Mouse (Mus musculus): Measurements from ENCODE around the gene Med13l.

Gene Med13l

DNA sequence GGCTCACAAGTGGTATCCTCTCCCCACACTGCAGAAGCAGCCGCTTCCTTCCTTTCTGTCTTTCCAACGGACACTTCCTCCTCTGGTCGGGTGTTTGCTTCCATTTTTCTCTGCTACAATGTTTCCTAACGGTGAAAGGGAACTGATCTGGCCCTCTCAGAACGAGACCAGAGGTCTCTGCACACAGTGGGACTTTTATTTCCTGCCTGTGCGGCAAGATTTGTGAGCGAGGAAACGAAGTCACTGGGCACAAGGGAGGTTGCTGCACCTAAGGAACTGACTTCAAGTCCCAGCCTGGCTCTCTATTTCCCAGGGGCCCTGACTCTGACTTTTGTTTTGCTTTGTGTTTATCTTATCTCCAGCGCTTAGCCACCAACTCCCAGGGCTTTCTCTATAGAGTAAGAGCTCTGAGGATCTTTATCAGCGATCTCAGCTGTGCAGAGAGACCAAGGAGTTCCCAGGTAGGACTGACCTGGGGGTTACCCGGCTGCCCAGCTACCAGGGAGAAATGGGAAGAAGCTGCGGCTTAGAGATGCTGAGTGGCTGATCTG lies 4.0 kb upstream of the Med13l start:
- CTCF ChIA-PET, result no interaction called here

DNA sequence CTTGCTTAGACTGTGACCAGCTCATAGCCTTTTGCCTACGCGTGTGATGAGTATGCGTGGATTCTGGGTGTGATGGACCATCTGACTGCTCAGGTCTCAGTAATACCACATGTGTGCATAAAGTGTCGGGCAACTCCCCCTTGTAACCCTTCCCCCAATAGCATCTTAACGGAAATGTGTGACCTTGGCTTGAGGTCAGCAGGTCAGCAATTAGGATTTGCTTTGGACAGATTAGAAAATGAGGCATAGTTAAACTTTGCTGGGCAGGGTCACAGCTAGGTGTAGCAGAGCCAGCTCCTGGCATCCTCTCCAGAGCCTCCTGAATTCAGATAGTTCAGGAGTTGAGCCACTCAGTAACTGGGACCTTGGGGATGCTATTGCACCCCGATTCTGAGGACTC lies 1.6 kb upstream of the Med13l start:
- CTCF ChIA-PET, result no interaction called here

DNA sequence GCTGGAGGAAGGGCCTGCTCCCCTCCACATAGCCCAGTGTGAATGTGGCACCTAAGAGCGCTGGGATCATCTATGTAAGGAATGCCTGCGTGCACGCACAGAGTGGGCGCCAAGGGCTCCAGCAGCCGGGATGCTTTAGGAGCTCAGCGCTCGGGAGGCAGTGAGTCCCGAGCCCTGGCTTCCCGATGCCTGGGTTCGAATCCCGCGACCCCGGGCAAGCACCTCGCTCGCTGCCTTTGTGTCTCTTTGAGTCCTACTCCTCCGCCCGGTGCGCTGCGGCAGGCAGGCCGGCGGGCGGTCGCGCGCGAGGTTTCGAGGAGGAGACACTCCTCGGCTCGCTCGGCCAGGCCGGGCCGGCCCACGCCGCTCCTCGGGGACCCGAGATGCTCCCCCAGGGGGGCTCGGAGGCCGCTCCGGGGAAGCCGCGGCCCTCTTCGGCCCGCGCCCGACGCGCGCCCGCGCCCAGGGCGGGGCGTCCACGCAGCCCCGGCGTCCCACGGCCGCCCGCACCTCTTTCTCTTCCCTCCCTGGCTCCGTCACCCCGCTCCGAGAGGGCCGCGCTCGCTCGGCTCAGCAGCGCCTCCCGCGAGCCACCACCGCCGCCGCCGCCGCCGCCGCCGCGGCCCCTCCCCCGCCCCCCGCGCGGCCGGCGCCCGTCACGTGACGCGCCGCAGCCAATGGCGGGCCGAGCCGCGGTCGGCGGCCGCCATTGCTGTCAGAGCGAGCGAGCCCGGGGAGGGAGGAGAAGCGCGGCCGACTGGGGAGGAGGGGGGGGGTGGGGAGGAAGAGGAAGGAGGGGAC lies 695 bp upstream of the Med13l start:
- CTCF ChIA-PET, result no interaction called here

DNA sequence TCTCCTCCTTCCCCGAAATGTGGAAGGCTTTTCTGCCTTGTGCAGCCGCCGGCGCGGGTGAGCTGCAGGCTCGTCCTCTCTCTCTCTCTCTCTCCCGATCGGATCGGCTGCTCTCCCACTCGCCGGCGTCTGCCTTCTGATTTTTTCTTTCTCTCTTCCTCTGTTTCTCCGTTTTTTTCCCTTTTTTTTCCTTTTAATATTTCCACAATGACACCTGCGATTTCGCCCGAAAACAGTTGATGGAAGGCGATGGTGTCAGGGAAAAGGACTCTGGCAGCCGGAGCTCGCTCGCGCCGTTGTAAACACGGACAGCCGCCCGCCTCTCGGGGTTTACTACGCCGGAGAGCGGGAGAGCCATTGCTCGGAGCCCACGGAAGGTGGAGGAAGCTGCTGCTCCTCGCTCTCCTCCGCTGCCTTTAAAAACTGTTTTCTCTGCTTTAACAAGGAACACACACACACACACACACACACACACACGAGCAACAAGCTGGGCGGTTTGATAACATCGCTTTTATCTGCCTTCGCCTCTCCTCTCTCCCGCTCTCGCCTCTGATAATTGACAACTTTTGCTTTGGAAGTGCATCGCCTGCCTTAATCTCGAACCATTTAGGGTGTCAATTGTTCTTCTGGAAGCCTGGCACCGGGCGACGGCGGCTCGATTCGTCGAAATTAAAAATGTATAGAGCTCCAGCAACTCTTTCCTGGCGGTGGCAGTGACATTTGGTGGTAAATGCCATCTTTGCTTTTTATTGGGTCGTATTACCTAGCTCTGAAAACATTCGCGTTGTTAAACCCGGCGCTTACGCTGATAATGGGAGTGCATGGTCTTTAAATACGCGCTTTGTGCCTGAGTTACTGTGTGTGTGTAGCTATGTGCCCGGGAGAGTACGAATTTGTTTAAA lies 858 bp downstream of the Med13l start:
- CTCF ChIA-PET, result no interaction called here

DNA sequence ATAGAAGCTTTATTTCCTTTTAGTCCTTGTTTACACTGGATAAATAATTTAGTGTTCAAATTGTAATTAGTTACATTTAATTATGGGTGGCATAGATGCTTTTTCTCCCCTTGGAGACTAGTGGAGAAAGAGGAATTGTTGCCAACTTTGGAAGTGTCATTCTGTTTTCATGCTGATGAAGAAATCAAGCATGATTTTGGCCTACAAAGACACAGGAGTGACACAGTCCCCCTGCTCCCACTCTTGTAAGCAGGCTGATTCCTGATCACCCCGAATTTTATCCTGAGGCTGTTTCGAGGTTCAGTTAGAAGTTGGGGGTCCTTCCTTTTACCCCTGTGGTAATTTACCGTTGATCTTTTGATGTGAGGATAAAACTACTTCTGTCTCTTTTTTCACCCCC lies 1.7 kb downstream of the Med13l start:
- CTCF ChIA-PET, result interaction anchor here (0.5 to 0.6 kb wide), 2 partner anchors 92 to 118 kb away, joined by 3 to 4 read pairs; no protein-coding TSS in a partner anchor

DNA sequence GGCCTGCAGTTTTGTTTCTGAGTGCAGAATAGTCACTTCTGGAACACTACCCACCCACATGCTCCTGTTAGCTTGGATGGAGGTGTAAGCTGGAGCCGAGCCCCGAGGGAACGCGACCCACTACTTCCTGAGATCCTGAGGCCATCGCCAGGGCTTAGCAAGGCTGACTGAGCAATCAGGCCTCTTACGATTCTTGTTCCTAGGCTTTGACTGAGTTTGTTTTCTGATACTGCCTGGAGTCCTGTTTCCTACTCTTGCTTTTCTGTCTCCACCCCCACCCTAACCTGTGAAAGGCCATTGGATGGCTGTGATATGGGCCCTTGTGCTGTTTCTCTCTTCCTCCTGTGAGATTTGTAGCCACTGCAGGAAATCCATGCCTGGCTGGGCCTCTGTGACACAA lies 3.1 kb downstream of the Med13l start:
- CTCF ChIA-PET, result interaction anchor here (0.7 kb wide), 1 partner anchor 134 kb away, joined by 4 read pairs; no protein-coding TSS in a partner anchor

DNA sequence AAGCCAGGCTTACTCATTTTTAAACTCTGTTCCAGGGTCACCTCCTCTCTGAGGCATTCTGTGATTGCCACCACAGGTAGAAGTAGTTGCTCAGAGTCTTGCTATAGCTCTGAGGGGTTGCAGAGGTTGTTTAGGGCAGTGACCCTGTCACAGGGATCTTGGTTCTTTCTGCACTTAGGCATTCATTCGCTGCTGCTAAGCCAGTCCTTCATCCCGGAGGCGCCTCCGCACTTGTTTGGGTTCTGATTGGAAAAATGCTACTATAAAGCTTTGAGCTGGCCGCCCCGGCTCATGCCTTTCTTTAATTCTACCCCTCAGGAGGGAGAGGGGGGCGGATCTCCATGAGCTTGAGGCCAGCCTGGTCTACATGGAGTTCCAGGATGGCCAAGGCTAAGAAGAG lies 6.9 kb downstream of the Med13l start:
- CTCF ChIA-PET, result interaction anchor here (0.7 kb wide), 1 partner anchor 249 kb away, joined by 3 read pairs; no protein-coding TSS in a partner anchor

DNA sequence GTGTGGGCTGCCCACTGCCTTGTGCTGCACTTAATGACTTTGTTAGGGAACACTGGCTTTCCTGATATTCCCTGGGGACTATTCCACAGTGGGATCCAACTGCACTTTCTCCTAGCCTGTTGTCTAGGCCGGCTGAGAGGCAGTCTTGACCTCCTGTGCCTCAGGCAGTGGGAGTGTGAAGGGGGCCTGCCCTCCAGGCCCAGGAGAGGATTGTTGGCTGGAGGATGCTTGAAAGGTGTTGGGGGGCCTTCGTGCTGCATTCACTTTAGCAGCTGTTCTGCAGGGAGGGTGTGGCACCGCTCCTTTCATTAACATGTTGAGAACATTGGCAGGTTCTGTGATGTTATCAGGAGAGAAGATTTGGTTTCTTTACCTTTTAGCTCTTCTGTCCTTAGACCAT lies 8.5 kb downstream of the Med13l start:
- CTCF ChIA-PET, result no interaction called here

DNA sequence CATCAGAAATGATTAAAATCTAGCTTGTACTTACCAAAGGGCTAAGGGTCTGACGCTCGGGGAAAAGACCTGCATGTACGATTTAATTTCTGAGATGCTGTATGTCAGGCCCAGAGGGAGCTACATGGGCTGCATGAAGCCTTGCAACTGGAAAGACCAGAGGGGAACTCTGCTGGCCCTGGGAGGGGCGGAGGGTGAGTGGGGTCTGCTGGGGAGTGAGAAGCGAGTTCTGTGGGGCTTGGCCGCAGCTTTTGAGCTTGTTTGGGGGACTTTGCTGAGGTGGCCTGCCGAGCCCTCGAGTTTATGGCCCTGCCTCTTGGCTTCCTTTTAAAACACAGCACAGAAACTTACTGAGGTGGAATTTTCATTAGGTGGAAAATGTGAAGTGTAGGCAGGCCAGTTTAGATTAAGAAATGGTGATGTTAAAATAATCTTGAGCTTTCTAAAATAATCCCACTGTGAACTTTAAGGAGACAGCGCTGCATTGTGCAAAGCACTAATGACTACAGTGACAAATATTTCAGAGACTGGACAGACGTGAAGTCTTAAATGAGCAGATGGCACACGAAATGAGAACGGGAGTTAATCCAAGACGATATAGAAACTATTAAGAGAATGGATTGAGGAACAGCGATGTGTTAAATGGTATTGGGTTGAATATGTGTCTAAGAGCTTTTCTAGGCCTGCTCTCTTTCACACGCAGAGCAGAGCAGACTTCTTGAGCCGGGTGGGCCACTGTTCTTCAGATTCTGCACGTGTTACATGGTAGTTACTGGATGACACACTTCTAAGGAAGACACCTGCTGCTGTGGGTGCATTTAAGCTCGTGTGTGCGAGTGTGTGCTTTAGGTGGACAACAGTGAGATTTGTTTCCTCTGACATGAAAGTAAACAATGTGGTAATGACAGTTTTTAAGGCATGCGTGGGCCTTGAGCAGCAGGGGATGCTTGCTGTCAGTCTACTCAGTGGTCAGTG lies 9.4 kb downstream of the Med13l start:
- CTCF ChIA-PET, result no interaction called here

DNA sequence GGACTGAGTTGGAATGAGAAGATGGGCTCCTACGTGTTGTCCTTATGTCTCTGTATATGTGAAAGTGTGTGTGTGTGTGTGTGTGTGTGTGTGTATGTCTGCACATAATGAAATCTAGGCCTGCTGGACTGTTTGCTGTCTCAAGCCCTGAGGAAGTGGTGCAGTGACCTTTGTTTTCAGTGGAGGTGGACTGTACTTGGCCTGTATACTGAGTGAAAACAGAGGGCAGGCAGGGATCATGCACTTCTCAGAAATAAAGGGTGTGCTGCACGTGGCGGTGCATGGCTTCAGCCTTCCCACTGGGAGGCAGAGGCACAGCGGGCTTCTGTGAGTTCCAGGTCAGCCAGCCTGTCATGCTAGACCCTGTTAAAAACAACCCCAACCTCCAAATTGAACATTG lies 11.0 kb downstream of the Med13l start:
- CTCF ChIA-PET, result no interaction called here

DNA sequence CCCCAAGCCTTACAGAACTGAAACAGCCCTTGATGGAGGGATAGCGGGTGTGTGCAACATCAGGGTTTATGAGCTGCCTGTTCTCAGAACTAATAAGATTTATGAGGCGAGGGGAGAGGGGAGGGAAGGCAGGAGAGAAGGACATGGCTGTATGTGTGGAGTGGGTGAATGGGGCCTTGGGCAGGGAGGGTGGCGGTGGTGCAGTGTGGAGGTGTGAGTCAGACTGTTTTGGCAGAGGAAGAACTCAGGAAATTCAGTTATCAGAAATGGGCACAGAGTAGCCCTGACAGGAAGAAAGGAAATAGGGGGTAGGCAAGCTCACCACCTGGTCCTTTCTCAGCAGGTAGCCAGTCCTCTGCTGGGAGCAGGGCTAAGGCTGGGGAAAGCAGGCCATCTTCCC lies 13.8 kb downstream of the Med13l start:
- CTCF ChIA-PET, result no interaction called here

DNA sequence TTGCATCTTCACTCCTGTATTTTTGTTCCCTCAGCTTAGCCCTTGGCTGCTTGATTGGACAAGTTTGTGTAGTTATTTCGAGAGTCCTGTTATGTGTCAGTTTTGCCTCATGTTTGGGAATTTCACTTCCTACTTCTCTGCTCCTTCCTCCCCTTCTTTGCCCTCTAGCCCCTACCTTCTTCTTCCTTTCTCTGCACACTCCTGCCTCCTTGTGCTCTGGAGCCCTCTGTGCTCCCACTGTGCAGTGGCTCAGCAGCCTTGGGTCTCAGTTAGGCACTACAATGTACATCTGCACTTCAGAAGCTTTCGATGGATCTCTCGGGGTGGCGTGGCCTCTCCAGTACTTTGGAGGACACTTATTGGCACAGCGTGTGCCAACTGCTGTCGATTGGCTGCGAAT lies 14.5 kb downstream of the Med13l start:
- CTCF ChIA-PET, result no interaction called here

DNA sequence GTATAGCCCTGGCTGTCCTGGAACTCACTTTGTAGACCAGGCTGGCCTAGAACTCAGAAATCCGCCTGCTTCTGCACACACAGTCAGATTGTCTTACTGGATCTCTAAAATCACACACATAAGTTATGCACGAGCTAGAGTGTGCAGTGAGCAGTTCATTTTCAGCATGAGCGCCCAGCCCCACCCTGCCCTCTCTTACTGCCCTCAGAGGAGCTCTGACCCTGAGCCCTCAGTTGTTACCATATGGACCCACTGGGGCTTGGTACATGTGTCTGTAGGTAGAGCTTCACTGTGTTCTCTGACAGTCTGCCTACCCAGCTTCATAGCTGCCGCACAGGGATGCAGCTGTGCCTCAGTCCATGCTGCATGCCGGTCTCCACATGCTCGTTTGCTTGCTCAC lies 15.4 kb downstream of the Med13l start:
- CTCF ChIA-PET, result no interaction called here

DNA sequence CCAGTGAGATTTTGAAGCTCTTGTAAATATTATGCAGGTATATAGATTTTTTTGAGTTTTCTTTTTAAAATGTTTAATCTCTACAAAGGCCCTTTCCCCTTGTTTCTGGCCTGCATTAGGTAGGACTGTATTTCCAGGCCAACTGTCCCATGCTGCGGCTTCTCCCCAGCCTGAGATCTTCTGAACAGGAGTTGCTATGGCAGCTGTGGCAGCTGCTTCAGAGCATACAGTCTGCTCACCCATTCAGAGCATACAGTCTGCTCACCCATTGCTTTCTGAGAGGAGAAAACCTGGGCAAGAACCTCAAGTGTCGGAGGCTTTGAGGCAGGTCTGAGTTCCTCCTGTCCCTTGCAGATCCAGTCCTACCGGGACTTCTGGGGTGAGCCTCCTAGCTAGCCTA lies 16.3 kb downstream of the Med13l start:
- CTCF ChIA-PET, result interaction anchor here (0.7 kb wide), 1 partner anchor 259 kb away, joined by 3 read pairs; no protein-coding TSS in a partner anchor

DNA sequence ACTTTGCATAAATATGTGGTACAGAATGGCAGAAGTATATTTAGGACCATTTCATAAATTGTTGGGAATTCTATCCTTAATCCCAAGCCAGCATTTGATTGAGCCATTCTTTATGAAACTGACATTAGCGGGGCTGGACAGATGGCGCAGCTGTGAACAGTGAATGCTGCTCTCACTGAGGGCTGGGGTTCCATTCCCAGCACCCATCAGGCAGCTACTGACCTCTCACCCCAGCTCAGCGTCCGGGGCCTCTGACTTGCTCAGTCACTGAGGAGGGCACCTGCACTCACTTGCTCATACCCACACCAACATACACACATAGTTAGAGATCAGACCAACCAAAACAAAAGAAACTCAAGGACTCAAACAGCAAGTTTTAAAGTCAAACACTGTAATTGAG lies 24.9 kb downstream of the Med13l start:
- CTCF ChIA-PET, result no interaction called here

DNA sequence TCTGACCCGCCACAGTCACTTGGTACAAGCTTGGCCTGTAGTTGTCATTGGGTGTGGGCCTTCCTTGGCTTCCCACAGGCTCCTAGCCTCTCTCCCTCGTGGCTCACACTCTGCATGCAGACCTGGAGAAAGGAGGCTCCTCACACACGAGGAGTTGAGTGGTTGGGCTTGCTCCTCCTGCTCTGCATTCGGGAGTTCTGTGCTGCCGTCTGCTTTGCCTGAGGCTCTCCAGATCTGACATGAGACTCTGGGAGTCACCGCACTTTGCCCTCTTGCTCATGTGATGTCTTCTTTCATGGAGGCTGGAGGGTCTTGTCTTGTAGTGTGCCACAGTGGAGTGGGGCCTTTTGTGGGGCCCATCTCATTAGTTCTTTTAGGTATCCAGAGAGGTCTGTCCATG lies 26.1 kb downstream of the Med13l start:
- CTCF ChIA-PET, result no interaction called here

DNA sequence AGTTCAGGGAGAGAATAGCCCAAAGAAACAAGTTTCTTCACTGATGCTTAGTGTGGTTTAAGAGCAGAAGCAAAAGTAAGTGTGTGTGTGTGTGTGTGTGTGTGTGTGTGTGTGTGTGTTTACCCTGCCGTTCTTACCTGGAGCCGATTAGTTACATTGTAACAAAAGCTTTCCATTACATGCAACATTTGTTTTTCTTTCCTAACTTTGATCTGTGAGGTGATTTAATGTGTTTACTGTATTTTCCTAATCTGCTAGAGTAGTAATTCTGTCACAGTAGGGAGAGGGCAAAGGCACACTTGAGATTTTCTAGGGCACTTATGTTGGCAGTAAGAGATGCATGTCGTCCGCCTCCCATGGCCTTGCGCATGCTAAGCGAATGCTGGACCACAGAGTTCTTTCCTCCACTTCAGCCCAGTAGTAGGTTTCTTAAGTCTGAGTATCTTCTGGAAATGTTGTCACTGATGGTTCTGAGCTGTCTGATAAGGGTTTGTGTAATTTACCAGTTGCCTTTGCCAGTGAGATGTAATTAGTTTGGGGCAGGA lies 28.0 kb downstream of the Med13l start:
- CTCF ChIA-PET, result interaction anchor here (0.5 to 0.9 kb wide), 3 partner anchors 11 to 540 kb away, joined by 3 to 5 read pairs (median 4); no protein-coding TSS in a partner anchor

DNA sequence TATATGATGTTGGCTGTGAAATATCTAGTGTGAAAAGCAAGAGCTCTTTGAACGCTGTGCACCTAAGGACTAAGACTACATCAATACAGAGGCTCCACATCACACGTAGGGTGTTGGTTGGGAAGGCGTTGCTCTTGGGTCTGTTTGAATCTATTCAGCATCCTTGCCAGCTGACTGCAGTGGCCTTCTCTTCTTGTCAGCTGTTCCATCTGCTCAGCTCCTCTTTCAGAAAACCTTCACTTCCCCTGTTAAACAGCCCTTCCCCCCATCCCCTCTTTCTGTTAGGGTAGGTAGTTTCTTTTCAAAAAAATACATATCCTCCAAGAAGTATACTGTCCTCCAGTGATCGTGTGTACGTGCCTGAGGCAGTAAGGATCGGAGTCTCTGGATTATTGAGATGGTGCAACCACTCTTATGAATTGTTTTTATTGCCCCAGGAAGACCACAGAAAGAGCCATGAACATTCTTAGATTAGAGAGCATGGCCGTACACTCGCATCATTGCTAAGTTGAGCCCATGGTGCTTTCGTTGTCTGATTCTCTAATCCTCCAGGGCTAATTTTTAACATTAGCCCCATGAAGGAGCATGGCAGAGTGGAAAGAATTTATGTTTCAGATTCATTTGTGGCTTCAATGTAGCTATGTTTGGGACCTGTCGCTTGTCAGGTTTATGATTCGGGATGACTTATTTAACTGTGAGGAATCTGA lies 28.9 kb downstream of the Med13l start:
- CTCF ChIA-PET, result interaction anchor here (0.5 to 0.9 kb wide), 3 partner anchors 10 to 541 kb away, joined by 3 to 5 read pairs (median 4); no protein-coding TSS in a partner anchor

DNA sequence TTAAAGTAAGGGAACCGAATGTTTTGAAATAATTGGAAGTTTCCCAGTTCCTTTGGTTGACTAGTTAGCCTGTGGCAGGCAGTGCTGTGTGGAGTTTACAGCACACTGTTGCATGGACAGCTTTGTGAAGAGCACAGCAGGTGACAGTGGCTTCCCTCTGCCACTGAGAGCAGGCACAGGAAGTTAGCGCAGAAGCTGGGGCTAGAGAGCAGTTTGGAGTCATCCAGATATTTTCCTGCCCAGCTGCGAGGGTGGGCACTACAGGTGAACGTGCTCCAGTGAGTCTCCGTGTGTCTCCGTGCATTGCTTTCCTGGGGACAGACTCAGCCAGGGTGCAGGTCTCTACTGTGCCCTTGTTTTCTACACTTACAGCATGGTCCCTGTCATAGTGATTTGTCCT lies 30.4 kb downstream of the Med13l start:
- CTCF ChIA-PET, result no interaction called here

DNA sequence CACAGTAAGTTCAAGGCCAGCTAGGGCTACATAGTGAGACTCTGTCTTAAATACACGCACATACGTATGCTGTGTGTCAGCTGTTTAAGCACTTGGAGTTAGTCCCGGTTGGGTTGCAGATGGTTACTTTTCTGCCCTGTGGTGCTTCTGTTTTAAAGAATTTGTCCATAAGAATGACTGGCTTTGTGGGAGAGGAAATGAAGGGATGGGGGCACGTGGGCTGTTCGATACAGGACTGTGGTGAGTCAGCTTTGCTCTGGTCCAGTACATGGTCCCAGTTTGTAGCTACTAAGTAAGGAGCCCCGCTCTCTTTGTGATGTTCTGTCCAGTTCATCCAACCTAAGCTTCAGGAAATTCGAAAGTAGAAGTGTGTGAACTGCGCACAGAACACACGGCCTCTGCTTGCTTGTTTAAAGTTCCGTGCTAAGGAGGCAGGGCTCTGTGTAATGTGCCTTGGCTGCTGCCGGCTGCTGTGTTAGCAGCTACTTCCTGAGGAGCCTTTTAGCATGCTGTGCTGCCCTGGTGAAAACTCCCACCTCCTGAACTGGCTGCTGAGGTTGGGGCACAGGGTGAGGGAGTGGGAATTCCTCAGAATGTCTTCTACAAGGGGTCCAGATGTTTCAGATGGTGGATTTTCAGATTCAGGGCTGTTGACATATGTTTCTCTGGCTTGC lies 31.5 kb downstream of the Med13l start:
- CTCF ChIA-PET, result no interaction called here

Data from spleen, embryonic (tissue).